Comparison of ENCODE assay signal across 9 mouse cellular contexts in genomic region chr10:21382914-21383313, GRCm38 (mm10). TPM values are rescaled to one million over a fixed set of nuclear protein-coding genes. Genes with fewer than 3 reads are reported as not detected.
DNase-seq lines count a peak whose midpoint lies in the region; ATAC-seq and TF ChIP-seq lines count a peak whose summit lies in the region.
"Had no signal": no experiment of that assay in that cellular context is flagged by ENCODE, and none has a peak within 500 bp of the region (broad histone marks: within the 10 kb centered on the region; RNA-seq: fewer than 3 reads in every experiment).

No protein-coding gene starts in this region.

- in situ Hi-C loops in Patski (cut with MboI; ENCODE audit: low pct_unique_long_range_greater_than_20kb) = loop anchor here (5.0 to 25.0 kb wide), 3 partner anchors 79 to 779 kb away; partner anchors contain the start of genes H60b and Raet1e

- WGBS in limb, embryonic 11.5 days = 23% methylated on average over 6 of the region's 6 CpGs
- WGBS in limb, embryonic 10.5 days = 32% methylated on average over 6 of the region's 6 CpGs

- no peak overlapping the region for H3K4me2 ChIP-seq in limb, embryonic 11.5 days (ENCODE audit: low read depth, severe bottlenecking)

- H3K9ac ChIP-seq in limb, embryonic 11.5 days (ENCODE audit: low read length) = no peak overlapping the region

- H3K27ac ChIP-seq in limb, embryonic 11.5 days (replicated peaks; ENCODE audit: low read depth, low read length) = no peak overlapping the region
- no peak overlapping the region for H3K27ac ChIP-seq in limb, embryonic 10.5 days

- H3K9me3 ChIP-seq in limb, embryonic 11.5 days (ENCODE audit: control insufficient read depth, low read length) = no peaks in the 10 kb centered on the region
- H3K9me3 ChIP-seq in limb, embryonic 10.5 days (replicated peaks) = no peaks in the 10 kb centered on the region

- H3K36me3 ChIP-seq in limb, embryonic 11.5 days (ENCODE audit: control insufficient read depth, insufficient read depth, low read length) = no peaks in the 10 kb centered on the region
- no peaks in the 10 kb centered on the region for H3K36me3 ChIP-seq in limb, embryonic 10.5 days

- peak; percentile 63 for TF ChIP-seq CTCF in Patski (IDR thresholded peaks at IDR 0.05)

- H3K4me3 ChIP-seq in limb, embryonic 11.5 days (ENCODE audit: low read depth, low read length) = no peak overlapping the region
- no peak overlapping the region for H3K4me3 ChIP-seq in limb, embryonic 10.5 days

- peak; percentile 17; the same call in 1 of the 2 replicates for ATAC-seq in cerebellum, adult (ENCODE audit: insufficient number of reproducible peaks, low FRiP score, low TSS enrichment)
- no peak for ATAC-seq in limb, embryonic 11.5 days (ENCODE audit: insufficient number of reproducible peaks, low FRiP score, low TSS enrichment, low read depth)
- ATAC-seq in Patski = no peak
- ATAC-seq in erythroid progenitor cell, adult 5-6 weeks (replicated peaks; ENCODE audit: low FRiP score, poor library complexity, severe bottlenecking) = 0 out of 2 replicates have a peak, but pooled peaks have one; percentile 32

- CTCF ChIA-PET in Patski (lab: Charles Lee) = interaction anchor here (0.7 to 4.6 kb wide), 6 partner anchors 37 to 624 kb away, joined by 3 to 22 read pairs (median 3); no protein-coding TSS in a partner anchor

- POLR2A ChIA-PET in Patski (lab: Charles Lee) = no interaction called here

- no peak for DNase-seq in cerebellum, adult 11 months
- DNase-seq in limb, embryonic 11.5 days (ENCODE audit: low spot score) = peak; percentile 32
- no peak for DNase-seq in limb, embryonic 10.5 days (ENCODE audit: low spot score)
- DNase-seq in Patski (ENCODE audit: low read depth, low spot score) = peak; percentile 37
- DNase-seq in lung, postnatal 10 days = peak; percentile 77
- DNase-seq in gastrocnemius, adult 8-10 months (ENCODE audit: low spot score in 2 of 2) = no peak

- H3K4me1 ChIP-seq in limb, embryonic 11.5 days (ENCODE audit: control insufficient read depth, insufficient read depth, low read length) = no peaks in the 10 kb centered on the region
- no peaks in the 10 kb centered on the region for H3K4me1 ChIP-seq in limb, embryonic 10.5 days

- no peaks in the 10 kb centered on the region for H3K27me3 ChIP-seq in limb, embryonic 11.5 days (ENCODE audit: control insufficient read depth, insufficient read depth, low read length)
- H3K27me3 ChIP-seq in limb, embryonic 10.5 days (ENCODE audit: low read depth, poor library complexity, severe bottlenecking) = no peaks in the 10 kb centered on the region; the same call in 1 of the 2 replicates
- peaks cover 5% of the 10 kb centered on the region for H3K27me3 ChIP-seq in Patski

RNA-seq across cellular contexts. Expression of gene Aldh8a1, which starts 5.8 kb away (rescaled TPM):
- not detected in 2 replicates for polyA plus RNA-seq in limb, embryonic 11.5 days (2014; fragmentation: Nextera tagmentation; extraction: Ambion mirVana)
- 0.08 TPM in 1 of 2 replicates, not detected in the other for polyA plus RNA-seq in limb, embryonic 10.5 days (2016; fragmentation: Nextera tagmentation; extraction: Ambion mirVana)
- 0.04 TPM for polyA plus RNA-seq in Patski (2021)
- total RNA-seq in erythroid progenitor cell, adult 5-6 weeks (2015; ENCODE audit: low replicate concordance) = not detected in 2 replicates
- not detected in 2 replicates for total RNA-seq in erythroid progenitor cell, adult 5-6 weeks (2017; ENCODE audit: low replicate concordance)
- total RNA-seq in gastrocnemius, adult 8-10 months (2022) = under 1 TPM in 1 of 4 experiments, not detected in 3; 0.13 TPM
- polyA plus RNA-seq: small intestine, adult 2 months had no signal

Comparison
In these comparisons a context has a peak if more than half of its experiments do, and no peak if none do; other contexts are left out.
1. DNase-seq: peak in limb, embryonic 11.5 days (single experiment), Patski (single experiment) and lung, postnatal 10 days (single experiment); none in cerebellum, adult 11 months (single experiment), limb, embryonic 10.5 days (single experiment) and gastrocnemius, adult 8-10 months (0 of 2).
2. ATAC-seq: peak in cerebellum, adult (single experiment) and erythroid progenitor cell, adult 5-6 weeks (single experiment); none in limb, embryonic 11.5 days (single experiment) and Patski (single experiment).